Mouse (Mus musculus) brain, embryonic 18.5 days (tissue): ENCODE measurements at regions not wholly inside any gene's neighbourhood (a gene's known extent, or its start where the extent isn't known, plus 50 kb on each side); places are given as distances from the start of the nearest gene placed in this dataset.

Experiments used
- DNase-seq: peaks from one replicate; pipeline ENCODE4 v3.0.0-alpha.2; 2012; ENCODE audit warnings: low read depth, low spot score

- no peak for DNase-seq
Measured at GRCm38 (mm10) chr7:71648314-71648713, 297.0 kb upstream of the Gm10295 start.

GRCm38 (mm10) chr7:71646944-71647343 is 295.7 kb upstream of the Gm10295 start:
- DNase-seq: no peak

- no peak for DNase-seq
Measured at GRCm38 (mm10) chr7:71623048-71623447, 271.8 kb upstream of the Gm10295 start.

- DNase-seq: no peak
Measured at GRCm38 (mm10) chr7:71603159-71603558, 251.9 kb upstream of the Gm10295 start.

- DNase-seq: no peak
Measured at GRCm38 (mm10) chr7:71596780-71597179, 245.5 kb upstream of the Gm10295 start.

- DNase-seq: no peak
Measured at GRCm38 (mm10) chr7:71587626-71588025, 236.3 kb upstream of the Gm10295 start.

GRCm38 (mm10) chr7:71583443-71584055 is 232.3 kb upstream of the Gm10295 start:
- DNase-seq: no peak

GRCm38 (mm10) chr7:71581746-71582145 is 230.5 kb upstream of the Gm10295 start:
- no peak for DNase-seq

- no peak for DNase-seq
Measured at GRCm38 (mm10) chr7:71560296-71560936, 209.1 kb upstream of the Gm10295 start.

GRCm38 (mm10) chr7:71556473-71556872 is 205.2 kb upstream of the Gm10295 start:
- no peak for DNase-seq

GRCm38 (mm10) chr7:71555476-71555875 is 204.2 kb upstream of the Gm10295 start:
- DNase-seq: no peak

GRCm38 (mm10) chr7:71546606-71547213 is 195.4 kb upstream of the Gm10295 start:
- no peak for DNase-seq

GRCm38 (mm10) chr7:71541467-71541866 is 190.2 kb upstream of the Gm10295 start:
- DNase-seq: no peak

GRCm38 (mm10) chr7:71533109-71533508 is 181.8 kb upstream of the Gm10295 start:
- no peak for DNase-seq

GRCm38 (mm10) chr7:71531496-71531895 is 180.2 kb upstream of the Gm10295 start:
- no peak for DNase-seq

- DNase-seq: no peak
Measured at GRCm38 (mm10) chr7:71530922-71531321, 179.6 kb upstream of the Gm10295 start.

- DNase-seq: no peak
Measured at GRCm38 (mm10) chr7:71526152-71526551, 174.9 kb upstream of the Gm10295 start.

GRCm38 (mm10) chr7:71524577-71525126 is 173.4 kb upstream of the Gm10295 start:
- DNase-seq: no peak

- DNase-seq: no peak
Measured at GRCm38 (mm10) chr7:71524119-71524518, 172.8 kb upstream of the Gm10295 start.

- DNase-seq: no peak
Measured at GRCm38 (mm10) chr7:71507379-71507778, 156.1 kb upstream of the Gm10295 start.

GRCm38 (mm10) chr7:71500719-71501118 is 149.4 kb upstream of the Gm10295 start:
- no peak for DNase-seq

GRCm38 (mm10) chr7:71498123-71498522 is 146.8 kb upstream of the Gm10295 start:
- DNase-seq: no peak

GRCm38 (mm10) chr7:71491128-71491527 is 139.8 kb upstream of the Gm10295 start:
- no peak for DNase-seq
